Mouse (Mus musculus) small intestine, adult 2 months (tissue): ENCODE measurements around the gene Olfr215.

ENCODE experiments used
- CTCF ChIP-seq: fragments of 200-500 bp; IDR thresholded peaks from 2 replicates; pipeline ENCODE4 v1.5.1; 2012; ENCODE audit warnings: low read depth, mild to moderate bottlenecking, control low read depth, inconsistent platforms, low read length, moderate library complexity, mixed read lengths; ENCODE audit not compliant: insufficient replicate concordance, insufficient read length; ENCODE audit errors: extremely low read depth
- POLR2A ChIP-seq: fragments of 200-500 bp; IDR thresholded peaks from 2 replicates; pipeline ENCODE4 v1.6.1; 2012; ENCODE audit warnings: low read depth, mild to moderate bottlenecking, control low read depth, inconsistent platforms, low read length, moderate library complexity

DNA sequence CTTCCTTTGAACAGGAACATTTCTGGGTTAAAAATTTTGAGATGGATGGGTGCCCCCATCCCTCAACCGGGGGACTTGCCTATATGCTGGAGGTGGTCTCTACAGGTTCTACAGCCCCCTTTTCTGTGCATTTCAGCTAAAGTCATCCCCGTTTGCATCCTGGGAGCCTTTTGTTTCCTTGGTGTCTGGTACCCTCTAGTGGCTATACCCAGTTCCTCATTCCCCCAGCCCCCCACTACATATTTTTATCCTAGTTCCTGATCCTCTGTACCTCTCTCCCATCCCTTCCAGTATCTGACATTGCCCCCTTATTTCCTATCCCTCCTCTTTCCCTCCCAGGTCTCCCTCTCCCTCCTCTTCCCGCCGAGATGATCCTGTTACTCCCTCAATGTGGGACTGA is 23.2 kb upstream of the Olfr215 start:
- TF ChIP-seq POLR2A (no peak), CTCF (no peak)
